Mouse (Mus musculus) embryonic fibroblast, embryonic 13.5 days (primary cell): ENCODE measurements at regions not wholly inside any gene's neighbourhood (a gene's known extent, or its start where the extent isn't known, plus 50 kb on each side); places are given as distances from the start of the nearest gene placed in this dataset.

Source experiments
- H3K27ac ChIP-seq: 2 replicates; pipeline ENCODE4 v1.5.1; 2012; ENCODE audit warnings: low read length, control low read depth, inconsistent platforms; ENCODE audit not compliant: insufficient read depth
- H3K4me1 ChIP-seq: 2 replicates; pipeline ENCODE4 v1.6.1; 2011; ENCODE audit warnings: low read length; ENCODE audit not compliant: control insufficient read depth, insufficient read depth
- H3K4me3 ChIP-seq: 2 replicates; pipeline ENCODE4 v1.5.1; 2011; ENCODE audit warnings: mild to moderate bottlenecking, control low read depth, low read length; ENCODE audit not compliant: insufficient read depth
- CTCF ChIP-seq: IDR thresholded peaks from 2 replicates; pipeline ENCODE4 v1.5.1; 2011; ENCODE audit warnings: mild to moderate bottlenecking, control low read depth, low read length, moderate library complexity, borderline replicate concordance; ENCODE audit not compliant: insufficient read depth
- POLR2A ChIP-seq: IDR thresholded peaks from 2 replicates; pipeline ENCODE4 v1.6.1; 2011; ENCODE audit warnings: low read depth, mild to moderate bottlenecking, control low read depth, low read length, moderate library complexity

GRCm38 (mm10) chr14:106924026-106924425, 818.0 kb downstream of the Trim52 start:
- TF ChIP-seq CTCF: no peak
- no peak for TF ChIP-seq POLR2A
- H3K4me1 ChIP-seq: no peaks in the 10 kb centered on the region
- H3K4me3 ChIP-seq: no peak overlapping the region
- no peak overlapping the region for H3K27ac ChIP-seq

GRCm38 (mm10) chr14:106924443-106924842, 818.4 kb downstream of the Trim52 start:
- no peak overlapping the region for H3K4me3 ChIP-seq
- no peak overlapping the region for H3K27ac ChIP-seq
- TF ChIP-seq CTCF: no peak
- TF ChIP-seq POLR2A: no peak
- H3K4me1 ChIP-seq: no peaks in the 10 kb centered on the region

GRCm38 (mm10) chr14:106945261-106945660, 839.3 kb downstream of the Trim52 start:
- Histone ChIP-seq H3K4me1 (no peaks in the 10 kb centered on the region), H3K4me3 (no peak overlapping the region), H3K27ac (no peak overlapping the region)
- TF ChIP-seq CTCF (no peak), POLR2A (no peak)

GRCm38 (mm10) chr14:106977958-106978357, 872.0 kb downstream of the Trim52 start:
- no peak overlapping the region for H3K4me3 ChIP-seq
- no peaks in the 10 kb centered on the region for H3K4me1 ChIP-seq
- no peak for TF ChIP-seq CTCF
- no peak for TF ChIP-seq POLR2A
- no peak overlapping the region for H3K27ac ChIP-seq

- TF ChIP-seq CTCF (no peak), POLR2A (no peak)
- H3K27ac ChIP-seq: no peak overlapping the region
- H3K4me1 ChIP-seq: no peaks in the 10 kb centered on the region
- H3K4me3 ChIP-seq: no peak overlapping the region
Measured at GRCm38 (mm10) chr14:106980752-106981151, 874.8 kb downstream of the Trim52 start.

- Histone ChIP-seq H3K27ac (no peak overlapping the region), H3K4me1 (no peaks in the 10 kb centered on the region), H3K4me3 (no peak overlapping the region)
- TF ChIP-seq CTCF (no peak), POLR2A (no peak)
Measured at GRCm38 (mm10) chr14:106997565-106998279, 891.7 kb downstream of the Trim52 start.

- H3K4me1 ChIP-seq: no peaks in the 10 kb centered on the region
- TF ChIP-seq CTCF (no peak), POLR2A (no peak)
- no peak overlapping the region for H3K4me3 ChIP-seq
- no peak overlapping the region for H3K27ac ChIP-seq
Measured at GRCm38 (mm10) chr14:107004981-107005380, 899.0 kb downstream of the Trim52 start.

- no peak overlapping the region for H3K4me3 ChIP-seq
- no peak overlapping the region for H3K27ac ChIP-seq
- H3K4me1 ChIP-seq: no peaks in the 10 kb centered on the region
- TF ChIP-seq CTCF (no peak), POLR2A (no peak)
Measured at GRCm38 (mm10) chr14:107009617-107010016, 903.6 kb downstream of the Trim52 start.

GRCm38 (mm10) chr14:107033807-107034206, 927.8 kb downstream of the Trim52 start:
- TF ChIP-seq POLR2A: no peak
- no peak for TF ChIP-seq CTCF
- no peaks in the 10 kb centered on the region for H3K4me1 ChIP-seq
- peak overlapping the region; percentile 26; the same call in 1 of the 2 replicates for H3K27ac ChIP-seq

GRCm38 (mm10) chr14:107051946-107052551, 946.1 kb downstream of the Trim52 start:
- Histone ChIP-seq H3K4me3 (no peak overlapping the region), H3K4me1 (no peaks in the 10 kb centered on the region), H3K27ac (no peak overlapping the region)
- TF ChIP-seq POLR2A: no peak
- TF ChIP-seq CTCF: no peak

More at GRCm38 (mm10) chr14:107033807-107034206, 927.8 kb downstream of the Trim52 start:
- no peak overlapping the region for H3K4me3 ChIP-seq
